In genomic region chr5:5372354-5372753, GRCm38 (mm10) we compare ENCODE assay signal across 11 mouse cellular contexts. TPM values are rescaled to one million over a fixed set of nuclear protein-coding genes. Genes with fewer than 3 reads are reported as not detected.
DNase-seq lines count a peak whose midpoint lies in the region; ATAC-seq lines count a peak whose summit lies in the region.
"Had no signal": no experiment of that assay in that cellular context is flagged by ENCODE, and none has a peak within 500 bp of the region (broad histone marks: within the 10 kb centered on the region; RNA-seq: fewer than 3 reads in every experiment).

No protein-coding gene starts in this region.

- H3K27ac ChIP-seq in hindbrain, embryonic 11.5 days (ENCODE audit: low read depth, low read length), result no peak overlapping the region
- H3K27ac ChIP-seq in hindbrain, embryonic 10.5 days, result no peak overlapping the region
- no peak overlapping the region for H3K27ac ChIP-seq in neural tube, embryonic 11.5 days (ENCODE audit: low read depth, low read length)
- H3K27ac ChIP-seq in embryonic facial prominence, embryonic 13.5 days, result no peak overlapping the region
- H3K27ac ChIP-seq: liver, embryonic 15.5 days had no signal

- no peaks in the 10 kb centered on the region for H3K4me1 ChIP-seq in hindbrain, embryonic 11.5 days (replicated peaks; ENCODE audit: control insufficient read depth, insufficient read depth, low read length)
- peaks cover 26% of the 10 kb centered on the region for H3K4me1 ChIP-seq in hindbrain, embryonic 10.5 days (replicated peaks)
- no peaks in the 10 kb centered on the region for H3K4me1 ChIP-seq in neural tube, embryonic 11.5 days (ENCODE audit: control insufficient read depth, insufficient read depth, low read length)
- peaks cover 18% of the 10 kb centered on the region for H3K4me1 ChIP-seq in embryonic facial prominence, embryonic 13.5 days

- H3K27me3 ChIP-seq in hindbrain, embryonic 11.5 days (ENCODE audit: control insufficient read depth, insufficient read depth, low read length), result no peaks in the 10 kb centered on the region
- no peaks in the 10 kb centered on the region for H3K27me3 ChIP-seq in hindbrain, embryonic 10.5 days (ENCODE audit: insufficient read depth, poor library complexity, severe bottlenecking)
- no peaks in the 10 kb centered on the region for H3K27me3 ChIP-seq in neural tube, embryonic 11.5 days (ENCODE audit: control insufficient read depth, insufficient read depth, low read length)
- no peaks in the 10 kb centered on the region for H3K27me3 ChIP-seq in embryonic facial prominence, embryonic 13.5 days
- H3K27me3 ChIP-seq: CH12.LX; liver, embryonic 15.5 days had no signal

- H3K9me3 ChIP-seq in hindbrain, embryonic 11.5 days (ENCODE audit: control insufficient read depth, low read length), result no peaks in the 10 kb centered on the region
- no peaks in the 10 kb centered on the region for H3K9me3 ChIP-seq in hindbrain, embryonic 10.5 days
- H3K9me3 ChIP-seq in neural tube, embryonic 11.5 days (ENCODE audit: control insufficient read depth, low read length), result no peaks in the 10 kb centered on the region
- H3K9me3 ChIP-seq in embryonic facial prominence, embryonic 13.5 days, result no peaks in the 10 kb centered on the region
- H3K9me3 ChIP-seq: liver, embryonic 15.5 days had no signal

- DNase-seq in hindbrain, embryonic 11.5 days (ENCODE audit: low spot score), result no peak
- no peak for DNase-seq in hindbrain, embryonic 10.5 days (ENCODE audit: low spot score)
- DNase-seq in neural tube, embryonic 11.5 days (ENCODE audit: low spot score), result no peak
- DNase-seq in neural tube, embryonic 10.5 days (ENCODE audit: extremely low spot score, low spot score), result no peak
- no peak for DNase-seq in spleen, adult 18-20 months
- no peak for DNase-seq in right cerebral cortex, postnatal 36 days (ENCODE audit: low spot score in 2 of 2)
- DNase-seq: heart, postnatal 14 days; kidney, adult 9 months had no signal

- no peak overlapping the region for H3K4me2 ChIP-seq in hindbrain, embryonic 11.5 days (replicated peaks; ENCODE audit: low read depth, low read length)
- no peak overlapping the region for H3K4me2 ChIP-seq in neural tube, embryonic 11.5 days (ENCODE audit: low read depth)
- no peak overlapping the region for H3K4me2 ChIP-seq in embryonic facial prominence, embryonic 13.5 days
- H3K4me2 ChIP-seq: liver, embryonic 15.5 days had no signal

- H3K4me3 ChIP-seq in hindbrain, embryonic 11.5 days (ENCODE audit: low read depth, low read length), result no peak overlapping the region
- no peak overlapping the region for H3K4me3 ChIP-seq in hindbrain, embryonic 10.5 days
- H3K4me3 ChIP-seq in neural tube, embryonic 11.5 days (ENCODE audit: low read depth, low read length), result no peak overlapping the region
- H3K4me3 ChIP-seq in embryonic facial prominence, embryonic 13.5 days, result no peak overlapping the region
- H3K4me3 ChIP-seq: liver, embryonic 15.5 days had no signal

- H3K36me3 ChIP-seq in hindbrain, embryonic 11.5 days (ENCODE audit: control insufficient read depth, insufficient read depth, low read length), result no peaks in the 10 kb centered on the region
- H3K36me3 ChIP-seq in hindbrain, embryonic 10.5 days, result 0 out of 2 replicates have a peak, but pooled peaks cover 6% of the 10 kb centered on the region
- H3K36me3 ChIP-seq in neural tube, embryonic 11.5 days (ENCODE audit: control insufficient read depth, insufficient read depth, low read length), result no peaks in the 10 kb centered on the region
- H3K36me3 ChIP-seq in embryonic facial prominence, embryonic 13.5 days, result no peaks in the 10 kb centered on the region; the same call in 1 of the 2 replicates
- H3K36me3 ChIP-seq: liver, embryonic 15.5 days had no signal

- WGBS in hindbrain, embryonic 11.5 days, result 70% methylated on average over 3 of the region's 3 CpGs
- 80% methylated on average over 3 of the region's 3 CpGs for WGBS in hindbrain, embryonic 10.5 days
- WGBS in neural tube, embryonic 11.5 days, result 81% methylated on average over 3 of the region's 3 CpGs
- 61% methylated on average over 3 of the region's 3 CpGs for WGBS in embryonic facial prominence, embryonic 13.5 days

- no peak overlapping the region for H3K9ac ChIP-seq in hindbrain, embryonic 11.5 days (ENCODE audit: low read depth, low read length)
- no peak overlapping the region for H3K9ac ChIP-seq in neural tube, embryonic 11.5 days (ENCODE audit: low read length)
- no peak overlapping the region for H3K9ac ChIP-seq in embryonic facial prominence, embryonic 13.5 days
- H3K9ac ChIP-seq: liver, embryonic 15.5 days had no signal

- peak; percentile 33; the same call in 1 of the 2 replicates for ATAC-seq in hindbrain, embryonic 11.5 days (ENCODE audit: low FRiP score)
- 0 out of 2 replicates have a peak, but pooled peaks have one; percentile 32 for ATAC-seq in neural tube, embryonic 11.5 days (ENCODE audit: insufficient read depth, low FRiP score, low TSS enrichment)
- 0 out of 2 replicates have a peak, but pooled peaks have one; percentile 32 for ATAC-seq in embryonic facial prominence, embryonic 13.5 days (ENCODE audit: insufficient number of reproducible peaks, insufficient read depth, low FRiP score, low TSS enrichment, low read depth)

RNA-seq across cellular contexts. Expression of gene Cdk14, which starts 47.8 kb away (rescaled TPM):
- polyA plus RNA-seq in hindbrain, embryonic 11.5 days (2014; fragmentation: Nextera tagmentation; extraction: Ambion mirVana), result 33.7 and 35.7 TPM in 2 replicates
- polyA plus RNA-seq in hindbrain, embryonic 10.5 days (2016; fragmentation: Nextera tagmentation; extraction: Ambion mirVana), result 14.3 and 19.0 TPM in 2 replicates
- polyA plus RNA-seq in neural tube, embryonic 11.5 days (2014; fragmentation: Nextera tagmentation; extraction: Ambion mirVana), result 26.8 and 29.5 TPM in 2 replicates
- 24.5 and 31.5 TPM in 2 replicates for polyA plus RNA-seq in embryonic facial prominence, embryonic 13.5 days (2015; fragmentation: Nextera tagmentation; extraction: Ambion mirVana)
